Mouse (Mus musculus) induced T-regulatory cell, adult 2 months (primary cell): ENCODE measurements around the gene Gabarap.

Source experiments
- DNase-seq: peaks from one replicate; pipeline ENCODE4 v3.0.0-alpha.2; 2012; ENCODE audit warnings: low read depth

Gabarap gene

GRCm38 (mm10) chr11:70020731-70021263 is 29.9 kb downstream of the Gabarap start:
- DNase-seq: peak; percentile 84

DNA sequence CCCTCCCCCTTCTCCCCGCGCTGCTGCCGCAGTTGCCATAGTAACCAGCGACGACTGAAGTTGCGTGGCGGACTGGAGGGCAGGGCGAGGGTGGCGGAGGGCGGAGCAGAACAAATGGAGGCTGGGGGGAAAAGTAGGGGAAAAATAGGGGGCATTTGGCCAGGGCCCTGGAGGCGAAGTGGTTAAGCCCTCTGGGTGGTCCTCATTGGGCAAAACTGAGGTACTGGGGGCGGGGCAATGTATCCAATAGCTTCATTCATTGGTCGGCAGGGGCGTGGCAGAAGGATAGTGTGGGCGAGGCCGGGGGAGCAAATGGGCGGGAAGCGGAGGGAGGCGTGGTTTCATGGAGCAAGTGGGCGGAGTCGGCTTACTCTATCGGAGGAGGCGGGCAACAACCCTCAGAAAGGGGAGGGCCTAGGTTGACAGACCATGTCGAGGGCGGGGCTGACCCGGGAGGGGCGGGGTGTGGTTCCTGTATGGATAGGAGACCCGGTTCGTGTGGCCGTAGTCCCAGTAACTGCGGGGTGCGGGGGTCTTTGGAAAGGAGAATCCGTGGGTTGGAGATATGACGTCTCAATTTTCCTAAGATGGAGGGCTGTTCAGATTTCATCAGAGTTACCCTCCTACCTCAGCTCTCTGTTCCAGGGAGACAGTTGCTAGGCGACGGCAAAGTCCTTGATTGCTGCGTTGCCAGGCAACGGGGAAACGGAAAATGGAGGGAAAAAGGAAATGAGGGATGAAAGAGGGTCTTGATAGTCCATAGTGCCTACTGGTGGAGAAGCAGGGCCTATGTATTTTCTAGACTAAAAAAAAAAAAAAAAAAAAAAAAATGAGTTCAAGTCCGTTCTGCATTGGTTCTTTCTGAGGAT is 30.6 kb downstream of the Gabarap start:
- DNase-seq: peak; percentile 98

DNA sequence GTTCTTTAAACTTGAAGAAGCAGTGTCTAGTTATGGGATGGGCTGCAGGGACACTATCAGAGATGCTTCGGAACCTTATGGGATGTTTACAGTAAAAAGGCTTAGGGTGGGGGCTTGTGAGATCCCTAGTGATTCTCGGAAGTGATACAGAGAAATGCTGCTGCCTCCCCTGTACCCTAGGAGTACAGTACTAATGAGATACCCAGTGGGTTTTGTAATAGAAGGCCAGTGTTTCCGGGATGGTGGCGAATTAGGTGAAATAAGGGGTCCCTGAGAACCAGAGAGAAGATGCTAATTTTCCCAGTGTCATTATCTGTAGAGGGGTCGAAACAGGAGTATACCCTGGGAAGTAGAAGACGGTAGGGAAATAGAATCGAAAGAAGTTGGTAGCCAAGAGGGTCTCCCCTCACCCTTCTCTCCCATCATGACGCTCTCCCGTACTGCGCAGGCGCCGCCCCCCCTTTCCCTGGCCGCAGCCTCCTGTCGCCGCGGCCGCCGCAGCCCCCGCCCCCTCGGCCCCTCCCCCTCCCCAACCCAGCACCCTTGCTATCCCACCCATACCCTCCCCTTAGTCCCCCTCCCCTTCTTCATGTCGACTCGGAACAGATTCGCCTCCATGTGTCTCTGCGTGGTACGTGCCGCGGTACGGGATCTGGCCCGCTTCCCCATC is 32.7 kb downstream of the Gabarap start:
- no peak for DNase-seq

GRCm38 (mm10) chr11:70024151-70024514 is 33.2 kb downstream of the Gabarap start:
- no peak for DNase-seq

GRCm38 (mm10) chr11:70026689-70027088 is 35.7 kb downstream of the Gabarap start:
- DNase-seq: no peak

DNA sequence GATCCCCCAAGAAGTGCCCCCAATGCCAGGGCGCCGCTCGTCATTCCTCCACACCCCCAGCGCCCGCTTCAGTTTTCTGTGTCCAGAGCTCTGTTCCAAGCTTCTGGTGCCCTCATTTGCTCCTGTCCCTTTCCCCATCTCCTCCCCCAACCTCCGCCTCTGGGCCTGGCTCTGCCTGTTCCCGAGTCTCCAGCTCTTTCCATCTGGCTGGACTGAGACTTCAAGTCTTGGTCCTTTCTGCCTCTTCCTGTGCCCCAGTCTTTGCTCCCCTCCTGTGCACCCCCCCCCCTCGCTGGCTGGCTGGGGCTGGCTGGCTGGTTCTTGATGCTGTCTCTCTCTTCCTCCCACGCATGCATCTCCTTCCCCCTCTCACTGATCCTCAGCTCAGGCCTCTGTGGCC is 36.5 kb downstream of the Gabarap start:
- DNase-seq: peak; percentile 59

- DNase-seq: no peak
Observed at GRCm38 (mm10) chr11:70028401-70029129, 37.6 kb downstream of the Gabarap start.

GRCm38 (mm10) chr11:70029130-70029801 is 38.3 kb downstream of the Gabarap start:
- DNase-seq: peak; percentile 97

- no peak for DNase-seq
Observed at GRCm38 (mm10) chr11:70029829-70030550, 39.0 kb downstream of the Gabarap start.

GRCm38 (mm10) chr11:70030651-70031320 is 39.8 kb downstream of the Gabarap start:
- DNase-seq: no peak

DNA sequence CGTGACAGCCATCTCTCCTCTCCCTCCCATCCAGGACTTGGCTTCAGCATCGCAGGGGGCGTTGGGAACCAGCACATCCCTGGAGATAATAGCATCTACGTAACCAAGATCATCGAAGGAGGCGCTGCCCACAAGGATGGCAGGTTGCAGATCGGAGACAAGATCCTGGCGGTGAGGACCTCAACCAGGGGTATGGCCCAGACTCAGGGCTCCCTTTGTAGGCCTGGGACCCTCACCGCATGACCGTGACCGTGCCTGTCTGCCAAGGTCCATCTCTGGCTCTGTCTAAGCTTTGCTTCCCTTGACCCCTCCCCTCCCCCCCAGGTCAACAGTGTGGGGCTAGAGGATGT is 40.4 kb downstream of the Gabarap start:
- no peak for DNase-seq

- DNase-seq: no peak
Observed at GRCm38 (mm10) chr11:70038174-70038573, 47.2 kb downstream of the Gabarap start.

GRCm38 (mm10) chr11:70039631-70040030 is 48.7 kb downstream of the Gabarap start:
- DNase-seq: no peak

- DNase-seq: no peak
Observed at GRCm38 (mm10) chr11:70040184-70040583, 49.2 kb downstream of the Gabarap start.

- no peak for DNase-seq
Observed at GRCm38 (mm10) chr11:70042309-70043085, 51.6 kb downstream of the Gabarap start.

DNA sequence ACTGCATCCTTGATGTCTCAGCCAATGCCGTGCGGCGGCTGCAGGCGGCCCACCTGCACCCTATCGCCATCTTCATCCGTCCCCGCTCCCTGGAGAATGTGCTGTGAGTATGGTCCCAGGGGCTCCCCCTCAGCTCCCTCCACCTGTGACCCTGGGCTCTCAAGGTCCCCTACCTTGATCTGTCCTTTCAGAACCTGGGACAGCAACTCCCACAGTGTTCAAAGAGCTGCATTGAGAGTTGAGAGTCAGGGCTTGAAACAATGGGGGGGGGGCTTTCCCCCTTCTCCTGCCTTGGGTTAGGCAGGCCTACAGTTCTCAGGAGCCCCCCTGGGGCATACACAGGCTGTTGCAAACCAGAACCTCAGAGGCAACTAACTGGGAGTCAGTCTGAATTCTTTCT is 52.7 kb downstream of the Gabarap start:
- no peak for DNase-seq
